Mouse (Mus musculus): Measurements from ENCODE around the gene Prkg1. TPM values are rescaled to one million over a fixed set of nuclear protein-coding genes. Genes with fewer than 3 reads are reported as not detected.

Gene Prkg1
- total and polyA plus RNA-seq, 2 experiments = 0.27 to 3.4 TPM

GRCm38 (mm10) chr19:30889851-30890250 lies 875.0 kb downstream of the Prkg1 start:
- Histone ChIP-seq H3K27ac (replicated peaks; ENCODE audit: insufficient read depth, low read depth, low read length) (no peak overlapping the region), H3K9ac (ENCODE audit: low read depth, low read length) (no peak overlapping the region), H3K27me3 (ENCODE audit: control insufficient read depth, insufficient read depth, low read length) (no peaks in the 10 kb centered on the region), H3K4me1 (ENCODE audit: control insufficient read depth, insufficient read depth, low read length) (no peaks in the 10 kb centered on the region), H3K79me2 (ENCODE audit: control insufficient read depth, insufficient read depth, low read length) (no peaks in the 10 kb centered on the region), H3K4me3 (ENCODE audit: insufficient read depth, low read depth, low read length) (no peak overlapping the region), H3K36me3 (ENCODE audit: control insufficient read depth, insufficient read depth, low read length) (no peaks in the 10 kb centered on the region)
- no peak for DNase-seq (ENCODE audit: extremely low read depth, low read depth, low spot score)
- TF ChIP-seq POLR2A (IDR thresholded peaks at IDR 0.05; ENCODE audit: extremely low read depth, insufficient read depth, low read length) (no peak), CTCF (IDR thresholded peaks at IDR 0.05; ENCODE audit: low read depth, low read length) (no peak)
- WGBS = 82% methylated on average over 3 of the region's 3 CpGs

- Histone ChIP-seq H3K4me1 (ENCODE audit: control insufficient read depth, insufficient read depth, low read length) (no peaks in the 10 kb centered on the region), H3K27me3 (ENCODE audit: control insufficient read depth, insufficient read depth, low read length) (no peaks in the 10 kb centered on the region), H3K9ac (ENCODE audit: low read depth, low read length) (no peak overlapping the region), H3K36me3 (ENCODE audit: control insufficient read depth, insufficient read depth, low read length) (no peaks in the 10 kb centered on the region), H3K4me3 (ENCODE audit: insufficient read depth, low read depth, low read length) (no peak overlapping the region), H3K27ac (replicated peaks; ENCODE audit: insufficient read depth, low read depth, low read length) (no peak overlapping the region), H3K79me2 (ENCODE audit: control insufficient read depth, insufficient read depth, low read length) (no peaks in the 10 kb centered on the region)
- TF ChIP-seq CTCF (IDR thresholded peaks at IDR 0.05; ENCODE audit: low read depth, low read length) = no peak
- TF ChIP-seq POLR2A (IDR thresholded peaks at IDR 0.05; ENCODE audit: extremely low read depth, insufficient read depth, low read length) = no peak
- no peak for DNase-seq (ENCODE audit: extremely low read depth, low read depth, low spot score)
- 63% methylated on average over 4 of the region's 4 CpGs for WGBS
These were observed 903.4 kb downstream of the Prkg1 start for GRCm38 (mm10) chr19:30861441-30861840.

- Histone ChIP-seq H3K4me3 (ENCODE audit: insufficient read depth, low read depth, low read length) (no peak overlapping the region), H3K27ac (replicated peaks; ENCODE audit: insufficient read depth, low read depth, low read length) (no peak overlapping the region), H3K4me1 (ENCODE audit: control insufficient read depth, insufficient read depth, low read length) (no peaks in the 10 kb centered on the region), H3K79me2 (ENCODE audit: control insufficient read depth, insufficient read depth, low read length) (no peaks in the 10 kb centered on the region), H3K27me3 (ENCODE audit: control insufficient read depth, insufficient read depth, low read length) (no peaks in the 10 kb centered on the region), H3K9ac (ENCODE audit: low read depth, low read length) (no peak overlapping the region), H3K36me3 (ENCODE audit: control insufficient read depth, insufficient read depth, low read length) (no peaks in the 10 kb centered on the region)
- 89% methylated on average over 4 of the region's 4 CpGs for WGBS
- TF ChIP-seq POLR2A (IDR thresholded peaks at IDR 0.05; ENCODE audit: extremely low read depth, insufficient read depth, low read length) (no peak), CTCF (IDR thresholded peaks at IDR 0.05; ENCODE audit: low read depth, low read length) (no peak)
- no peak for DNase-seq (ENCODE audit: extremely low read depth, low read depth, low spot score)
These were observed 913.8 kb downstream of the Prkg1 start for GRCm38 (mm10) chr19:30851023-30851422.

DNA sequence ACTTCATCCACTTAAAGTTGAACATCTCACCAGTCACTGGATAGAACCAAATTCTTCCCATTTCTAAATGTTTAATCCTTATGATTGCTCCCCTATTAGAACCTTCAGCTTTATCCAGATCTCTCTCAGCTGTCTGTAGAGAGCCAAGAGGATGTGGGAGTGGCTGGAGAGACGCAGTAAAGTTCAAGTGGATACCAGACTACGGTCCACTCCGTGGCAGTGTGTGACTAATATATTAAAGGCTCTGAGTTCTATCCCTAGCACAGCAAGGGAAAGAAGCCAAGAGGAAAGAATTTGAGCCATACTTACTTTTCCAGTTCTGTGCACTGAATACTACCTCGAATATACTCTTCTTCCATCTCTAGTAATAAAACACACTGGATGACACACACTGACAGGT lies 919.9 kb downstream of the Prkg1 start:
- H3K9ac ChIP-seq (ENCODE audit: low read depth, low read length) = no peak overlapping the region
- WGBS = 51% methylated on average over 4 of the region's 4 CpGs
- H3K79me2 ChIP-seq (ENCODE audit: control insufficient read depth, insufficient read depth, low read length) = no peaks in the 10 kb centered on the region
- no peaks in the 10 kb centered on the region for H3K27me3 ChIP-seq (ENCODE audit: control insufficient read depth, insufficient read depth, low read length)
- H3K4me3 ChIP-seq (ENCODE audit: insufficient read depth, low read depth, low read length) = no peak overlapping the region
- TF ChIP-seq CTCF (IDR thresholded peaks at IDR 0.05; ENCODE audit: low read depth, low read length) (no peak), POLR2A (IDR thresholded peaks at IDR 0.05; ENCODE audit: extremely low read depth, insufficient read depth, low read length) (no peak)
- no peak overlapping the region for H3K27ac ChIP-seq (replicated peaks; ENCODE audit: insufficient read depth, low read depth, low read length)
- H3K36me3 ChIP-seq (ENCODE audit: control insufficient read depth, insufficient read depth, low read length) = no peaks in the 10 kb centered on the region
- no peaks in the 10 kb centered on the region for H3K4me1 ChIP-seq (ENCODE audit: control insufficient read depth, insufficient read depth, low read length)
- peak; percentile 9 for DNase-seq (ENCODE audit: extremely low read depth, low read depth, low spot score)

DNA sequence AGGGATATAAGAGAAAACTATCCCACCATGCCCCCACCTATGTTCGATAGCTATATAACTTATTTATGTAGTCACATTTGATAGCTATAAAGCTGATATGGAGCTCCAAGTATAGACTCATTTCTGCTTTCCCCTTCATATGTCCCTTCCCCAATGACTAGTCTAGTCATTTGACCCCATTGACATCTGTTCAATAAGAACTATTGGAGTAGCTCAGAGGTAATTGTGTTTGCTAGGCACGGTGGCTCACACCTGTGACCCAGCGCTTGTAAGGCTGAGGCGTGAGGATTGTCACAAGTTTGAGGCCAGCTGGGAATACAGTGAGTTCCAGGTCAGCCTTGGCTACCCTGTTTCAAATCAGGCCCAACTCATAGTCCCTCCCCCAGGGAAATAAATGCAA lies 921.2 kb downstream of the Prkg1 start:
- Histone ChIP-seq H3K27ac (replicated peaks; ENCODE audit: insufficient read depth, low read depth, low read length) (no peak overlapping the region), H3K27me3 (ENCODE audit: control insufficient read depth, insufficient read depth, low read length) (no peaks in the 10 kb centered on the region), H3K4me1 (ENCODE audit: control insufficient read depth, insufficient read depth, low read length) (no peaks in the 10 kb centered on the region), H3K36me3 (ENCODE audit: control insufficient read depth, insufficient read depth, low read length) (no peaks in the 10 kb centered on the region), H3K79me2 (ENCODE audit: control insufficient read depth, insufficient read depth, low read length) (no peaks in the 10 kb centered on the region), H3K9ac (ENCODE audit: low read depth, low read length) (no peak overlapping the region), H3K4me3 (ENCODE audit: insufficient read depth, low read depth, low read length) (no peak overlapping the region)
- WGBS = 76% methylated on average over 4 of the region's 4 CpGs
- no peak for DNase-seq (ENCODE audit: extremely low read depth, low read depth, low spot score)
- TF ChIP-seq CTCF (IDR thresholded peaks at IDR 0.05; ENCODE audit: low read depth, low read length) (no peak), POLR2A (IDR thresholded peaks at IDR 0.05; ENCODE audit: extremely low read depth, insufficient read depth, low read length) (no peak)

DNA sequence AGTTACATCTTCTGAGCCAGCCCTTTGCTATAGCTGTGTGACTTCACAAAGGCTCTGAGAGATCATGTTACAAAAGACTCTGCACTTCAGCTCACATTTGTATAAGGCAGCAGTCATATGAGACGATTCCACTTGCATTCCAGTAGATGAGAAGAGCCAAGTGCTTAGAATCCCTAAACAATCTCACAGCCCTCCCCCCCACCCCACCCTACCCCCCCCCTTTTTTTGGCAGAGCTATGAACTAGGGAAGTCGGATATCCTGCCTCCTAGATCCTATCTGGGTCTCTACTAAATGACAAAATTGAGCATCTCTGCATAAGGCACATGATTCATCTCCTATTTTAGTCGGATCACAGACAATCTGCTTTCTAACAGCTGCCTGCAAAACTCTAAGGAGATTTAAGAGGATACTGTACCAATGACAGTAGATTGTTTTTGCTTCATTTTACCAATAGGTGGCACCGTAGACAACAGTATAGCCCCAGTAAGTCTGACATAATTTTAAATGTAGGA lies 921.7 kb downstream of the Prkg1 start:
- TF ChIP-seq CTCF (IDR thresholded peaks at IDR 0.05; ENCODE audit: low read depth, low read length) (peak; percentile 29), POLR2A (IDR thresholded peaks at IDR 0.05; ENCODE audit: extremely low read depth, insufficient read depth, low read length) (no peak)
- 8% methylated on average over 4 of the region's 4 CpGs for WGBS
- Histone ChIP-seq H3K79me2 (ENCODE audit: control insufficient read depth, insufficient read depth, low read length) (no peaks in the 10 kb centered on the region), H3K9ac (ENCODE audit: low read depth, low read length) (no peak overlapping the region), H3K27ac (replicated peaks; ENCODE audit: insufficient read depth, low read depth, low read length) (no peak overlapping the region), H3K27me3 (ENCODE audit: control insufficient read depth, insufficient read depth, low read length) (no peaks in the 10 kb centered on the region), H3K36me3 (ENCODE audit: control insufficient read depth, insufficient read depth, low read length) (no peaks in the 10 kb centered on the region), H3K4me3 (ENCODE audit: insufficient read depth, low read depth, low read length) (no peak overlapping the region), H3K4me1 (ENCODE audit: control insufficient read depth, insufficient read depth, low read length) (no peaks in the 10 kb centered on the region)
- DNase-seq (ENCODE audit: extremely low read depth, low read depth, low spot score) = peak; percentile 50
